Mouse (Mus musculus): ENCODE measurements at regions not wholly inside any gene's neighbourhood (a gene's known extent, or its start where the extent isn't known, plus 50 kb on each side); places are given as distances from the start of the nearest gene placed in this dataset.
A peak's percentile ranks its signal among the peaks of the same experiment; 100 is the strongest.

GRCm38 (mm10) chr12:80034100-80034499 is 78.7 kb downstream of the Zfp36l1 start:
- H3K27me3 ChIP-seq (replicated peaks; ENCODE audit: control insufficient read depth, insufficient read depth, low read length), result no peaks in the 10 kb centered on the region
- no peak overlapping the region for H3K9ac ChIP-seq (ENCODE audit: low read depth, low read length)
- TF ChIP-seq CTCF (IDR thresholded peaks at IDR 0.05; ENCODE audit: low read depth), result no peak
- WGBS, result 91% methylated on average over 5 of the region's 5 CpGs
- no peaks in the 10 kb centered on the region for H3K9me3 ChIP-seq (ENCODE audit: control insufficient read depth)
- H3K4me3 ChIP-seq (ENCODE audit: low read depth, low read length), result no peak overlapping the region
- no peak overlapping the region for H3K4me2 ChIP-seq (replicated peaks; ENCODE audit: low read depth)
- ATAC-seq, result no peak
- no peak overlapping the region for H3K27ac ChIP-seq (ENCODE audit: low read depth, low read length)
- no peaks in the 10 kb centered on the region for H3K36me3 ChIP-seq (ENCODE audit: control insufficient read depth, insufficient read depth)
- peaks cover 17% of the 10 kb centered on the region for H3K4me1 ChIP-seq (replicated peaks; ENCODE audit: control insufficient read depth, insufficient read depth, low read length)

- H3K36me3 ChIP-seq (ENCODE audit: control insufficient read depth, insufficient read depth), result no peaks in the 10 kb centered on the region
- H3K9me3 ChIP-seq (ENCODE audit: control insufficient read depth), result no peaks in the 10 kb centered on the region
- no peak overlapping the region for H3K4me2 ChIP-seq (replicated peaks; ENCODE audit: low read depth)
- peaks cover 17% of the 10 kb centered on the region for H3K4me1 ChIP-seq (replicated peaks; ENCODE audit: control insufficient read depth, insufficient read depth, low read length)
- H3K27me3 ChIP-seq (replicated peaks; ENCODE audit: control insufficient read depth, insufficient read depth, low read length), result no peaks in the 10 kb centered on the region
- TF ChIP-seq CTCF (IDR thresholded peaks at IDR 0.05; ENCODE audit: low read depth), result no peak
- H3K9ac ChIP-seq (ENCODE audit: low read depth, low read length), result no peak overlapping the region
- ATAC-seq, result no peak
- H3K27ac ChIP-seq (ENCODE audit: low read depth, low read length), result no peak overlapping the region
- H3K4me3 ChIP-seq (ENCODE audit: low read depth, low read length), result no peak overlapping the region
- WGBS, result 50% methylated on average over 3 of the region's 3 CpGs
Observed at GRCm38 (mm10) chr12:80032520-80032919, 80.3 kb downstream of the Zfp36l1 start.

GRCm38 (mm10) chr12:80028301-80028700 is 84.5 kb downstream of the Zfp36l1 start:
- ATAC-seq, result no peak
- no peak overlapping the region for H3K9ac ChIP-seq (ENCODE audit: low read depth, low read length)
- H3K27me3 ChIP-seq (replicated peaks; ENCODE audit: control insufficient read depth, insufficient read depth, low read length), result no peaks in the 10 kb centered on the region
- no peaks in the 10 kb centered on the region for H3K36me3 ChIP-seq (ENCODE audit: control insufficient read depth, insufficient read depth)
- H3K9me3 ChIP-seq (ENCODE audit: control insufficient read depth), result no peaks in the 10 kb centered on the region
- H3K4me2 ChIP-seq (replicated peaks; ENCODE audit: low read depth), result no peak overlapping the region
- TF ChIP-seq CTCF (IDR thresholded peaks at IDR 0.05; ENCODE audit: low read depth), result no peak
- peaks cover 6% of the 10 kb centered on the region; the same call in 1 of the 2 replicates for H3K4me1 ChIP-seq (replicated peaks; ENCODE audit: control insufficient read depth, insufficient read depth, low read length)
- 63% methylated on average over 3 of the region's 3 CpGs for WGBS
- no peak overlapping the region for H3K4me3 ChIP-seq (ENCODE audit: low read depth, low read length)
- H3K27ac ChIP-seq (ENCODE audit: low read depth, low read length), result no peak overlapping the region

- Histone ChIP-seq H3K4me3 (ENCODE audit: low read depth, low read length) (no peak overlapping the region), H3K4me1 (replicated peaks; ENCODE audit: control insufficient read depth, insufficient read depth, low read length) (no peaks in the 10 kb centered on the region), H3K27me3 (replicated peaks; ENCODE audit: control insufficient read depth, insufficient read depth, low read length) (no peaks in the 10 kb centered on the region), H3K27ac (ENCODE audit: low read depth, low read length) (no peak overlapping the region), H3K9me3 (ENCODE audit: control insufficient read depth) (no peaks in the 10 kb centered on the region), H3K9ac (ENCODE audit: low read depth, low read length) (no peak overlapping the region), H3K36me3 (ENCODE audit: control insufficient read depth, insufficient read depth) (no peaks in the 10 kb centered on the region), H3K4me2 (replicated peaks; ENCODE audit: low read depth) (0 out of 2 replicates have a peak overlapping the region, but pooled peaks have one; percentile 9)
- no peak for ATAC-seq
- no peak for TF ChIP-seq CTCF (IDR thresholded peaks at IDR 0.05; ENCODE audit: low read depth)
- WGBS, result 39% methylated on average over 18 of the region's 18 CpGs
Observed at GRCm38 (mm10) chr12:80023107-80024078, 89.4 kb downstream of the Zfp36l1 start.

GRCm38 (mm10) chr12:80022181-80023106 is 90.4 kb downstream of the Zfp36l1 start:
- TF ChIP-seq CTCF (IDR thresholded peaks at IDR 0.05; ENCODE audit: low read depth), result no peak
- Histone ChIP-seq H3K27me3 (replicated peaks; ENCODE audit: control insufficient read depth, insufficient read depth, low read length) (no peaks in the 10 kb centered on the region), H3K9me3 (ENCODE audit: control insufficient read depth) (no peaks in the 10 kb centered on the region), H3K4me2 (replicated peaks; ENCODE audit: low read depth) (0 out of 2 replicates have a peak overlapping the region, but pooled peaks have one; percentile 9), H3K9ac (ENCODE audit: low read depth, low read length) (no peak overlapping the region), H3K4me1 (replicated peaks; ENCODE audit: control insufficient read depth, insufficient read depth, low read length) (0 out of 2 replicates have a peak, but pooled peaks cover 4% of the 10 kb centered on the region), H3K27ac (ENCODE audit: low read depth, low read length) (no peak overlapping the region), H3K36me3 (ENCODE audit: control insufficient read depth, insufficient read depth) (no peaks in the 10 kb centered on the region), H3K4me3 (ENCODE audit: low read depth, low read length) (no peak overlapping the region)
- 47% methylated on average over 18 of the region's 18 CpGs for WGBS
- no peak for ATAC-seq

GRCm38 (mm10) chr12:80021030-80021473 is 91.8 kb downstream of the Zfp36l1 start:
- ATAC-seq, result no peak
- TF ChIP-seq CTCF (IDR thresholded peaks at IDR 0.05; ENCODE audit: low read depth), result no peak
- Histone ChIP-seq H3K9me3 (ENCODE audit: control insufficient read depth) (no peaks in the 10 kb centered on the region), H3K4me1 (replicated peaks; ENCODE audit: control insufficient read depth, insufficient read depth, low read length) (0 out of 2 replicates have a peak, but pooled peaks cover 7% of the 10 kb centered on the region), H3K36me3 (ENCODE audit: control insufficient read depth, insufficient read depth) (no peaks in the 10 kb centered on the region), H3K9ac (ENCODE audit: low read depth, low read length) (no peak overlapping the region), H3K27ac (ENCODE audit: low read depth, low read length) (no peak overlapping the region), H3K27me3 (replicated peaks; ENCODE audit: control insufficient read depth, insufficient read depth, low read length) (no peaks in the 10 kb centered on the region), H3K4me3 (ENCODE audit: low read depth, low read length) (no peak overlapping the region), H3K4me2 (replicated peaks; ENCODE audit: low read depth) (no peak overlapping the region)
- 29% methylated on average over 6 of the region's 6 CpGs for WGBS
